Mouse (Mus musculus) limb, embryonic 15.5 days (tissue): Measurements from ENCODE around the gene Cbfa2t3. TPM values are rescaled to one million over a fixed set of nuclear protein-coding genes. Genes with fewer than 3 reads are reported as not detected.

Experiments
- ATAC-seq: fragments of 200-750 bp; cut with Nextera tagmentation; 2 replicates; pipeline ENCODE4 v1.8.0; 2017; ENCODE audit warnings: low read depth, moderate TSS enrichment; ENCODE audit not compliant: insufficient number of reproducible peaks, low FRiP score, low TSS enrichment
- H3K27ac ChIP-seq: fragments of 300-500 bp; sonication (generic); 2 replicates; pipeline ENCODE4 v1.5.1; 2015; ENCODE audit warnings: moderate library complexity, mild to moderate bottlenecking, inconsistent platforms
- H3K27me3 ChIP-seq: fragments of 300-500 bp; sonication (generic); 2 replicates; pipeline ENCODE4 v1.6.1; 2015; ENCODE audit warnings: inconsistent platforms
- H3K36me3 ChIP-seq: fragments of 300-500 bp; sonication (generic); 2 replicates; pipeline ENCODE4 v1.6.1; 2015; ENCODE audit warnings: inconsistent platforms
- H3K4me1 ChIP-seq: fragments of 300-500 bp; sonication (generic); 2 replicates; pipeline ENCODE4 v1.6.1; 2015; ENCODE audit warnings: inconsistent platforms
- H3K4me2 ChIP-seq: fragments of 300-500 bp; sonication (generic); 2 replicates; pipeline ENCODE4 v1.6.1; 2015; ENCODE audit warnings: mild to moderate bottlenecking, inconsistent platforms
- H3K4me3 ChIP-seq: fragments of 300-500 bp; sonication (generic); 2 replicates; pipeline ENCODE4 v1.5.1; 2015; ENCODE audit warnings: mild to moderate bottlenecking, inconsistent platforms
- H3K9ac ChIP-seq: fragments of 300-500 bp; sonication (generic); 2 replicates; pipeline ENCODE4 v1.6.1; 2015; ENCODE audit warnings: inconsistent platforms
- H3K9me3 ChIP-seq: fragments of 300-500 bp; sonication (generic); 2 replicates; pipeline ENCODE4 v1.6.1; 2016; ENCODE audit warnings: inconsistent platforms
- WGBS: fragments of 180-500 bp; shearing (Covaris S2); methylation state at CpG from one replicate; pipeline ENCODE4 v1.1.7; 2015; 5-methylcytosine and 5-hydroxymethylcytosine counted together
- polyA plus RNA-seq: library from polyadenylated mRNA; unstranded; fragments of >200 nt; fragmentation: Nextera tagmentation; extraction: Ambion mirVana; gene quantifications from 2 replicates; pipeline ENCODE4 v1.2.1, GENCODE M21; 2015

Cbfa2t3 gene
- polyA plus RNA-seq, 1 experiment from 2014 or later = 4.6 TPM

GRCm38 (mm10) chr8:122701441-122702185, 2.7 kb upstream of the Cbfa2t3 start:
- H3K4me3 ChIP-seq = no peak overlapping the region
- no peaks in the 10 kb centered on the region for H3K9me3 ChIP-seq
- H3K4me1 ChIP-seq = peaks cover 11% of the 10 kb centered on the region
- ATAC-seq = no peak
- H3K9ac ChIP-seq = no peak overlapping the region
- no peaks in the 10 kb centered on the region for H3K36me3 ChIP-seq
- H3K27me3 ChIP-seq = peaks cover 5% of the 10 kb centered on the region; the same call in 1 of the 2 replicates
- no peak overlapping the region for H3K4me2 ChIP-seq
- H3K27ac ChIP-seq = no peak overlapping the region
- 64% methylated on average over 12 of the region's 12 CpGs for WGBS

- Histone ChIP-seq H3K36me3 (no peaks in the 10 kb centered on the region), H3K4me1 (peaks cover 8% of the 10 kb centered on the region), H3K9ac (no peak overlapping the region), H3K27me3 (peaks cover 5% of the 10 kb centered on the region; the same call in 1 of the 2 replicates), H3K4me2 (no peak overlapping the region), H3K4me3 (no peak overlapping the region), H3K9me3 (no peaks in the 10 kb centered on the region), H3K27ac (no peak overlapping the region; the same call in 1 of the 2 replicates)
- WGBS = 54% methylated on average over 13 of the region's 13 CpGs
- no peak for ATAC-seq
Measured at GRCm38 (mm10) chr8:122700628-122701027, 1.7 kb upstream of the Cbfa2t3 start.

- no peaks in the 10 kb centered on the region for H3K36me3 ChIP-seq
- no peak overlapping the region for H3K27ac ChIP-seq
- H3K9me3 ChIP-seq = no peaks in the 10 kb centered on the region
- peaks cover 5% of the 10 kb centered on the region; the same call in 1 of the 2 replicates for H3K27me3 ChIP-seq
- H3K4me2 ChIP-seq = no peak overlapping the region
- H3K9ac ChIP-seq = no peak overlapping the region
- no peak overlapping the region for H3K4me3 ChIP-seq
- peaks cover 8% of the 10 kb centered on the region for H3K4me1 ChIP-seq
- 61% methylated on average over 5 of the region's 5 CpGs for WGBS
- no peak for ATAC-seq
Measured at GRCm38 (mm10) chr8:122698254-122698768, 598 bp downstream of the Cbfa2t3 start.

GRCm38 (mm10) chr8:122697586-122697985, 1.3 kb downstream of the Cbfa2t3 start:
- no peak overlapping the region for H3K4me2 ChIP-seq
- no peaks in the 10 kb centered on the region for H3K36me3 ChIP-seq
- H3K9me3 ChIP-seq = no peaks in the 10 kb centered on the region
- WGBS = 64% methylated on average over 6 of the region's 6 CpGs
- peaks cover 8% of the 10 kb centered on the region for H3K4me1 ChIP-seq
- H3K4me3 ChIP-seq = no peak overlapping the region
- ATAC-seq = no peak
- H3K27me3 ChIP-seq = peaks cover 5% of the 10 kb centered on the region; the same call in 1 of the 2 replicates
- no peak overlapping the region for H3K9ac ChIP-seq
- H3K27ac ChIP-seq = no peak overlapping the region

GRCm38 (mm10) chr8:122697181-122697581, 1.7 kb downstream of the Cbfa2t3 start:
- ATAC-seq = no peak
- H3K9ac ChIP-seq = no peak overlapping the region
- H3K27ac ChIP-seq = no peak overlapping the region
- H3K27me3 ChIP-seq = peaks cover 4% of the 10 kb centered on the region; the same call in 1 of the 2 replicates
- H3K4me1 ChIP-seq = peaks cover 8% of the 10 kb centered on the region
- H3K36me3 ChIP-seq = no peaks in the 10 kb centered on the region
- no peak overlapping the region for H3K4me3 ChIP-seq
- H3K4me2 ChIP-seq = no peak overlapping the region
- no peaks in the 10 kb centered on the region for H3K9me3 ChIP-seq
- 66% methylated on average over 3 of the region's 3 CpGs for WGBS

GRCm38 (mm10) chr8:122695438-122696042, 3.4 kb downstream of the Cbfa2t3 start:
- H3K9me3 ChIP-seq = no peaks in the 10 kb centered on the region
- no peak overlapping the region for H3K9ac ChIP-seq
- H3K4me1 ChIP-seq = peaks cover 6% of the 10 kb centered on the region
- no peak overlapping the region for H3K4me3 ChIP-seq
- no peak for ATAC-seq
- no peaks in the 10 kb centered on the region for H3K27me3 ChIP-seq
- H3K4me2 ChIP-seq = no peak overlapping the region
- H3K27ac ChIP-seq = no peak overlapping the region
- no peaks in the 10 kb centered on the region for H3K36me3 ChIP-seq
- WGBS = 49% methylated on average over 7 of the region's 7 CpGs

- Histone ChIP-seq H3K4me3 (no peak overlapping the region), H3K4me1 (no peaks in the 10 kb centered on the region), H3K4me2 (no peak overlapping the region), H3K9me3 (no peaks in the 10 kb centered on the region), H3K9ac (no peak overlapping the region), H3K27ac (no peak overlapping the region), H3K27me3 (no peaks in the 10 kb centered on the region), H3K36me3 (no peaks in the 10 kb centered on the region)
- no peak for ATAC-seq
- WGBS = 68% methylated on average over 8 of the region's 8 CpGs
Measured at GRCm38 (mm10) chr8:122692152-122692551, 6.8 kb downstream of the Cbfa2t3 start.

GRCm38 (mm10) chr8:122691018-122691417, 7.9 kb downstream of the Cbfa2t3 start:
- no peak overlapping the region for H3K4me3 ChIP-seq
- H3K36me3 ChIP-seq = no peaks in the 10 kb centered on the region
- H3K27me3 ChIP-seq = peaks cover 8% of the 10 kb centered on the region
- no peak overlapping the region for H3K4me2 ChIP-seq
- ATAC-seq = no peak
- H3K4me1 ChIP-seq = no peaks in the 10 kb centered on the region
- no peak overlapping the region for H3K9ac ChIP-seq
- 76% methylated on average over 6 of the region's 6 CpGs for WGBS
- no peaks in the 10 kb centered on the region for H3K9me3 ChIP-seq
- H3K27ac ChIP-seq = no peak overlapping the region

- WGBS = 88% methylated on average over 1 of the region's 1 CpGs
- Histone ChIP-seq H3K4me1 (no peaks in the 10 kb centered on the region), H3K9ac (no peak overlapping the region), H3K36me3 (no peaks in the 10 kb centered on the region), H3K27me3 (peaks cover 18% of the 10 kb centered on the region), H3K27ac (no peak overlapping the region), H3K9me3 (no peaks in the 10 kb centered on the region), H3K4me2 (no peak overlapping the region), H3K4me3 (no peak overlapping the region)
- ATAC-seq = no peak
Measured at GRCm38 (mm10) chr8:122689315-122689714, 9.6 kb downstream of the Cbfa2t3 start.

GRCm38 (mm10) chr8:122686879-122687278, 12.0 kb downstream of the Cbfa2t3 start:
- Histone ChIP-seq H3K9me3 (no peaks in the 10 kb centered on the region), H3K27ac (no peak overlapping the region), H3K4me2 (no peak overlapping the region), H3K9ac (no peak overlapping the region), H3K4me1 (no peaks in the 10 kb centered on the region), H3K36me3 (no peaks in the 10 kb centered on the region), H3K4me3 (no peak overlapping the region), H3K27me3 (peaks cover 23% of the 10 kb centered on the region)
- 61% methylated on average over 9 of the region's 9 CpGs for WGBS
- ATAC-seq = no peak

GRCm38 (mm10) chr8:122685097-122685861, 13.6 kb downstream of the Cbfa2t3 start:
- Histone ChIP-seq H3K4me2 (no peak overlapping the region), H3K9me3 (no peaks in the 10 kb centered on the region), H3K36me3 (no peaks in the 10 kb centered on the region), H3K4me1 (no peaks in the 10 kb centered on the region), H3K4me3 (no peak overlapping the region), H3K27ac (no peak overlapping the region), H3K27me3 (peaks cover 36% of the 10 kb centered on the region), H3K9ac (no peak overlapping the region)
- no peak for ATAC-seq
- WGBS = 46% methylated on average over 19 of the region's 19 CpGs

GRCm38 (mm10) chr8:122682820-122683219, 16.1 kb downstream of the Cbfa2t3 start:
- Histone ChIP-seq H3K4me2 (no peak overlapping the region), H3K4me3 (no peak overlapping the region)
- WGBS = 92% methylated on average over 11 of the region's 11 CpGs

More at GRCm38 (mm10) chr8:122682820-122683219, 16.1 kb downstream of the Cbfa2t3 start:
- peaks cover 16% of the 10 kb centered on the region for H3K4me1 ChIP-seq
- no peak for ATAC-seq
- no peaks in the 10 kb centered on the region for H3K9me3 ChIP-seq
- H3K27ac ChIP-seq = no peak overlapping the region
- H3K27me3 ChIP-seq = peaks cover 60% of the 10 kb centered on the region
- H3K9ac ChIP-seq = no peak overlapping the region
- no peaks in the 10 kb centered on the region for H3K36me3 ChIP-seq
